Mouse (Mus musculus): ENCODE results near the gene Clec2d.

DNA sequence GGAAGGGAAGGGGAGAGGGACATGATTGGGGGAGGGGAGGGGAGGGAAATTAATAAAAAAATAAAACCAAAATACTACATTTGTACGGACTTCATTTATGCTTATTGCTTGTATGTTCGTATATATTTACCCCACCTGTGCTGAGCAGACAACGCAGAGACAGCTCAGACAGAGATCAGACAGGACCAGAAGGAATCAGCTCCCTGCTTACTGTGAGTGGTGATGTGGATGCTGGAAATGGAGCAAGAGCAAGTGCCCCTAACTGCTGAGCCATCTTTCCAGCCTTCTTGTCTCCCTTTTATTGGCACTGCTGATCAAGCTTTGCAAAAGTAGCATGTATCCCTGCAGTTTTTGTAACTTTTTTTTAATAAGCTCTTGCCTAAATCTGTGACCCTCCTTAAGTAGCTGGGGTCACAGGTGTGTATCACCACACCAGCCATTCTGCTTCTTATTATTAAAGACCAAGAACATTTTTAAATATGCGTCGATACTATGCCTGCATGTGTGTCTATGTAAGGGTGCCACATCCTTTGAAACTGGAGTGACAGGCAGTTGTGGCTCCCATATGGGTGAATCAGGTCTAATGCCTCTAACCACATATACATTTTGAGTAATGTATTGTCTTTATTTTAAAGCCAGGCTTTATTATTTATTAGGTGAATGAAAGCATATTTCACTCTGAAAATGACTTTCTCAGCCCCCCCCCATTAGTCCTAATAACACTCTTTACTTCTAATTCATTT lies 6.2 kb downstream of the Clec2d start:
- TF ChIP-seq CTCF (IDR thresholded peaks at IDR 0.05; ENCODE audit: low read depth, low read length) (no peak), POLR2A (IDR thresholded peaks at IDR 0.05; ENCODE audit: insufficient read depth, low read length) (no peak)

Data from ES-Bruce4 (cell line).